Mouse (Mus musculus): ENCODE results near the gene Pex14.

DNA sequence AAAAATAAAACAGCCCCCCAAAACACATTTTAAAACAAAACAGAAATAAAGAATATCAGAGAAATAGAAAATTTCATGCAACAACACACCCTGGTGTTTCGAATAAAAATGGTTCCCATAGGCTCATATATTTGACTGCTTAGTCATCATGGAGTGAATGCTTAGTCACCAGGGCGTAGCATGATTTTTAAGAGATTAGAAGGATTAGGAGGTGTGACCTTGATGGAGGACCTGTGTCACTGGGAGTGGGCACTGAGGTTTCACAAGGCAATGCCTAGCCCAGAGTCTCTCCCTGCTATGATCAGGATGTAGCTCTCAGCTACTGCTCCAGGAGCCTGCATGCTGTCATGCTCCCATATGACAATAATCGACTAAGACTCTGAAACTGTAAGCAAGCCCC, 93.6 kb downstream of the Pex14 start:
- no peak for TF ChIP-seq CTCF (IDR thresholded peaks at IDR 0.05; ENCODE audit: low read depth)
- no peak for TF ChIP-seq EP300 (optimal IDR thresholded peaks at IDR 0.05)

All from stomach, postnatal 0 days (tissue).